Mouse (Mus musculus): ENCODE results near the gene Rimklb. TPM values are rescaled to one million over a fixed set of nuclear protein-coding genes. Genes with fewer than 3 reads are reported as not detected.
"Not testable (repeated sequence)": the region's sequence is repeated elsewhere in the genome, so short reads cannot be mapped to it uniquely, and the experiment has no call there.

Rimklb gene
- polyA plus RNA-seq, 1 experiment from 2014 or later = 8.3 TPM

DNA sequence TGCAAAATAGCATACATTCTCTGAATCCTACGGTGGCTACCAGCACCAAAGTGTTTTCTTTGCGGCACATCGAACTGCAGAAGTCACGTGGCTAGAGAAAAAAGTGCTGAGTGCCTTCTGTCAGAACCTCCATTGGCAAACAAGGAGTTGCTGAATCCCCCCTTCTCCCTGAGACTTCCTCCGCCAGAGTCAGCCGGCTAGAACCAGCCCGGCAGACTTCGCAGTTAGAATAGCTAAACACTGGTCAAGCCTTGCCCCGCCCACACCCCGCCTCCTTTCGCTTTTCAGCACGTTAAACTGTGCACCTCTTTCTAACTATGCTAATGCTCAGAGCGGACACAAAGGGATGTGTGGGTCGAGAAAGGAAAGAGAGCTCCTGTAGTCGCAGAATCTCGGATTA is 7.0 kb downstream of the Rimklb start:
- ATAC-seq (ENCODE audit: low read depth) = peak; percentile 87
- Histone ChIP-seq H3K27ac (ENCODE audit: low read length) (peak overlapping the region; percentile 69), H3K4me1 (replicated peaks; ENCODE audit: control insufficient read depth, insufficient read depth, low read length) (peaks cover 18% of the 10 kb centered on the region), H3K4me2 (ENCODE audit: low read depth, low read length) (peak overlapping the region; percentile 71), H3K36me3 (ENCODE audit: control insufficient read depth, insufficient read depth, low read length) (no peaks in the 10 kb centered on the region), H3K4me3 (ENCODE audit: low read length) (peak overlapping the region; percentile 39), H3K9ac (ENCODE audit: low read length) (peak overlapping the region; percentile 61), H3K27me3 (ENCODE audit: control insufficient read depth, insufficient read depth, low read depth, low read length) (no peaks in the 10 kb centered on the region; the same call in 1 of the 2 replicates), H3K9me3 (ENCODE audit: control insufficient read depth, low read length) (no peaks in the 10 kb centered on the region)
- WGBS = under 1% methylated on average over 16 of the region's 16 CpGs

DNA sequence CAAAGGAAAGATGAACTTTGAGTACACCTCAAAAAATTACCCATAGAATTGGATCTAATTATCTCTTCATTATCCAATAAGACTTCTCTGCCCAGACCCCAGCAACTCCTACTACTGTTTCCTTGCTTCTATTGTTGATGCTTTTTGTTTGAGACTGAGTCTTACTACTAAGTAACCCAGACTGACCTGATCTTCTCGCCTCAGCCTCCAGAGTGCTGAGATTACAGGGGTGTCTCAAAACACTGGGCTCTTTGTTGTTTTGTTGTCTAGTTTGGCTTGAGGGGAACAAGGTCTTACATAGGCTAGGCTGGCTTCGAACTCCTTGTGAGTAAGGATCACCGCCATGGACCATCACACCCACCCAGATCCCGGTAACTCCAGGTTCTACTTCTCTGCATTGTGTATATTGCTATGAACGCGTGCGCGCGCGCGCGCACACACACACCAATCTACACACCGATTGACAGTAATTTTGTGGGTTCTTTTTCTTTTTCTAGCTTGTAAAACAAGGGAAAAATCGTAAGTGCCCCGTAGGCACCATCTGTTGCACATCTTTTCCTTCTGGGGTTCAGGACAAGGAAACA is 7.5 kb downstream of the Rimklb start:
- Histone ChIP-seq H3K27me3 (ENCODE audit: control insufficient read depth, insufficient read depth, low read depth, low read length) (no peaks in the 10 kb centered on the region; the same call in 1 of the 2 replicates), H3K4me2 (ENCODE audit: low read depth, low read length) (peak overlapping the region; percentile 71), H3K9ac (ENCODE audit: low read length) (peak overlapping the region; percentile 61), H3K27ac (ENCODE audit: low read length) (peak overlapping the region; percentile 69), H3K9me3 (ENCODE audit: control insufficient read depth, low read length) (no peaks in the 10 kb centered on the region), H3K4me1 (replicated peaks; ENCODE audit: control insufficient read depth, insufficient read depth, low read length) (peaks cover 18% of the 10 kb centered on the region), H3K4me3 (ENCODE audit: low read length) (peak overlapping the region; percentile 39), H3K36me3 (ENCODE audit: control insufficient read depth, insufficient read depth, low read length) (no peaks in the 10 kb centered on the region)
- WGBS = 20% methylated on average over 15 of the region's 15 CpGs
- ATAC-seq (ENCODE audit: low read depth) = no peak

DNA sequence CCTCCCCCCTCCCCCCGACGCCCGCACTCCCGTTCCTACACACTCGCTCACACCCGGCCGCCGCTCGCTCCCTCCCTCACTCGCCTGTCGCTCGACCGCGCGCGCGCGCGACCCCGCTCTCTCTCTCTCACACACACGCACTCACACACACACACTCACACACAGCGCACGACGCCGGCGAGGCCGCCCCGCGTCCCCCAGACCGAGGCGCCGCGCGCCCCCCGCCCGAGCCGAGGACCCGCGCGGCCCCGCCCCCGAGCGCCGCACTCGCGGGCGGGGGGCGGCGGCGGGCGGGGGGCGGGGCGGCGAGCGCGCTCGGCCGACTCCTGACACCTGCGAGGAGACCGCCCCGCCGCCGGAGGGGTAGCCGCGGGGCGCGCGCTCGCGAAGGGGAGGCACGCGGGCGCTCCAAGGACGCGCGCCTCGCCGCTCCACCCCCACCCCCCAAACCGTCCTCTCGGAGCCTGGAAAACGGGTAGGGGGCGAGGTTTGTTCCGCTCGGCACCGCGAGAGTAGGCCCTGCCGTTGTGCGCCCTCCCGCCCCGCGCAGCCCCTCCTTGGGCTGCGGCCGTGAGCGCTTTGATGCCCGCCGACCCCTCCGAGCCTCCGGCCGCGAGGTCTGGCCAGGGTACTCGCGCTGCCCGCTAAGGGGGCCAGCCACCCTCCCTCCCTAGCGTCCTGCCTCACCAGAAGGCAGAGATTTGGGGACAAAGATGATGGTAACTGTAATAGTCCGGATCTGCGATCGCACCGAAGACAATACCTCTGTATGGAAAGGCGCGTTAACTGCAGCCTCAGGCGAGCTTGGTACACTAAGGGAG is 12.1 kb downstream of the Rimklb start:
- Histone ChIP-seq H3K36me3 (ENCODE audit: control insufficient read depth, insufficient read depth, low read length) (no peaks in the 10 kb centered on the region), H3K9me3 (ENCODE audit: control insufficient read depth, low read length) (no peaks in the 10 kb centered on the region), H3K27me3 (ENCODE audit: control insufficient read depth, insufficient read depth, low read depth, low read length) (peaks cover 5% of the 10 kb centered on the region; the same call in 1 of the 2 replicates), H3K4me2 (ENCODE audit: low read depth, low read length) (peak overlapping the region; percentile 81), H3K4me1 (replicated peaks; ENCODE audit: control insufficient read depth, insufficient read depth, low read length) (peaks cover 5% of the 10 kb centered on the region), H3K9ac (ENCODE audit: low read length) (peak overlapping the region; percentile 70), H3K4me3 (ENCODE audit: low read length) (peak overlapping the region; percentile 73), H3K27ac (ENCODE audit: low read length) (no peak overlapping the region)
- under 1% methylated on average over 48 of the region's 111 CpGs for WGBS
- peak; percentile 78 for ATAC-seq (ENCODE audit: low read depth)

DNA sequence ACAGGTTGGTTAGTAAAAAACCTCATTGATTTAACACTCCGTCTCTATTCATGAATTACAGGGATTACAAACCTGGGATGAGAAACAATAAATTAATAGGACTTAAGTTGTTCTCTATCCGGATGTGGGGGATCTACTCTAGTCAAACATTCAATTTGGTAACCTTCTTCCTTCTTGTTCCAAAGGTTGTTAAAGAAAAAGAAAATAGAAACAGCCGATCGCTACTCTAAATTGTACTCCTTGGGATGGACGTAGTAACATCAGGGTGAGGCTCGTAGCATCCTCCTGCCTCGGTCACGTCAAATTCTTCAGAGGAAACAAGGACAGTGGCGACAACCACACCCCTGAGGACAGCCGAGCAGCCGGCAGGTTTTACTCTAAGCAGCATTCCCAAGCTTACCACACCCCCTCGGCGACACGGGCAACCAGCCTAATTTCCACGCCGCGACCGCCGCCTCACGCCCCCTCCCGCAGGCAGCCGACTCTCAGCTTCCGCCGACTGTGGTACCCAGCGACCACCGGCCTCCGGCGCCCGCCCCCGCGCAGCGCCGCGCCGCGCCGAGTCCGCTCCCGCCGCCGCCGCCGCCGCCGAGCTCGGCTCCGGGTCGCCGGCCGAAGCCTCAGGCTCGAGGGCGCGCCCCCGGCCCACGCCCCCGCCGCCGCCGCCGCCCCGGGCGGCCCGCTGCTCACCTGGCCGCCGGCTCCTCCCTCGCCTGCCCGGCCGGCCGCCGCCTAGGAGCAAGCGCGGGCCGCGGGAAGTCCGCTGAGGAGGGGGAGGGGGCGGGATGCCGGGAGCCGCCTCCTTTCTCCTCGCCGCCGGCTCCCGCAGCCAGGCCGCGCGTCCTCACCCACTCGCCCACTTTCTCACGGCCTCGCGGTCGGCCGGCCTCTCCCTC is 12.9 kb downstream of the Rimklb start:
- Histone ChIP-seq H3K9me3 (ENCODE audit: control insufficient read depth, low read length) (no peaks in the 10 kb centered on the region), H3K9ac (ENCODE audit: low read length) (peak overlapping the region; percentile 70), H3K4me1 (replicated peaks; ENCODE audit: control insufficient read depth, insufficient read depth, low read length) (no peaks in the 10 kb centered on the region), H3K4me3 (ENCODE audit: low read length) (peak overlapping the region; percentile 73), H3K4me2 (ENCODE audit: low read depth, low read length) (peak overlapping the region; percentile 81), H3K36me3 (ENCODE audit: control insufficient read depth, insufficient read depth, low read length) (no peaks in the 10 kb centered on the region), H3K27ac (ENCODE audit: low read length) (no peak overlapping the region), H3K27me3 (ENCODE audit: control insufficient read depth, insufficient read depth, low read depth, low read length) (peaks cover 5% of the 10 kb centered on the region; the same call in 1 of the 2 replicates)
- peak; percentile 82 for ATAC-seq (ENCODE audit: low read depth)
- WGBS = 2% methylated on average over 43 of the region's 91 CpGs

DNA sequence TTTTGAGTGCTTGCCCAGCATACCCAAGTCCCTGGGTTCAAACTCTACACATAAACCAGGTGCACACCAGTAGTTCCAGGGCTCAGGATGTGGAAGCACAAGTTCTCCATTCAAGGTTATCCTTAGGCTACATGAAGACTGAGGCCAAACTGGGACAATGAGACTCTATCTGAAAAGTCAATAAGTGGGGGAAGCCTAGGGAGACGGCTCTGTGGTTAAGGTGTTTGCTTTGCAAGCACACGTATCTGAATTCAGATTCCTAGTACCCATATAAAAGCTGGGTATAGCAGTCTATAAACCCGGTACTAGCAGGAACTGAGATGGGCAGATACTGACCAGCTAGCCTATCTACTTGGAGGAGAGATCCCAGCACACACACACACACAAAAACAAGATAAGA is 20.5 kb downstream of the Rimklb start:
- Histone ChIP-seq H3K4me3 (ENCODE audit: low read length) (no peak overlapping the region), H3K27me3 (ENCODE audit: control insufficient read depth, insufficient read depth, low read depth, low read length) (no peaks in the 10 kb centered on the region), H3K4me2 (ENCODE audit: low read depth, low read length) (no peak overlapping the region), H3K27ac (ENCODE audit: low read length) (no peak overlapping the region), H3K9ac (ENCODE audit: low read length) (no peak overlapping the region), H3K4me1 (replicated peaks; ENCODE audit: control insufficient read depth, insufficient read depth, low read length) (no peaks in the 10 kb centered on the region), H3K9me3 (ENCODE audit: control insufficient read depth, low read length) (no peaks in the 10 kb centered on the region), H3K36me3 (ENCODE audit: control insufficient read depth, insufficient read depth, low read length) (no peaks in the 10 kb centered on the region)
- ATAC-seq (ENCODE audit: low read depth) = no peak
- WGBS = 51% methylated on average over 3 of the region's 3 CpGs

DNA sequence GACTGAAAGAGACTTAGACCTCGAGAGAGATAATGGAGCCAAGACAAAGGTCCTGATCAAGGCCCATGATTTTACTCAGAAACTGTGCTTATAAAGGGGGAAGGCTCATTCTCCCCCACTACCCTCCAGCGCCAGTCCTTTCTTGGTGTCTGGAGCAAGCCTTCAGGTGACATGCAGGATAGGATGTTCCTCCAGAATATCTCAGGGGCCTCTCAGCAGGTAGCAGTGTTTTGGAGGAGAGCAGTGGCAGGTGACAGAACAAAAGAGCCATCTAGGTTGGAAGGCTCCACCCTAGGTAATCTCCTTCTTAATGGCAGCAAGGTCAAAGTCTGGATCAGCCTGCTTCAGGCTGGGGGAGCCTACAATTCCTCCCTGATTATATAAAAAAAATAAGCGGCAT is 27.1 kb downstream of the Rimklb start:
- H3K4me2 ChIP-seq (ENCODE audit: low read depth, low read length); H3K9ac ChIP-seq (ENCODE audit: low read length); H3K27me3 ChIP-seq (ENCODE audit: control insufficient read depth, insufficient read depth, low read depth, low read length); H3K27ac ChIP-seq (ENCODE audit: low read length); H3K4me1 ChIP-seq (replicated peaks; ENCODE audit: control insufficient read depth, insufficient read depth, low read length); H3K4me3 ChIP-seq (ENCODE audit: low read length); ATAC-seq (ENCODE audit: low read depth); H3K9me3 ChIP-seq (ENCODE audit: control insufficient read depth, low read length); H3K36me3 ChIP-seq (ENCODE audit: control insufficient read depth, insufficient read depth, low read length): not testable (repeated sequence)
- 87% methylated on average over 3 of the region's 3 CpGs for WGBS

DNA sequence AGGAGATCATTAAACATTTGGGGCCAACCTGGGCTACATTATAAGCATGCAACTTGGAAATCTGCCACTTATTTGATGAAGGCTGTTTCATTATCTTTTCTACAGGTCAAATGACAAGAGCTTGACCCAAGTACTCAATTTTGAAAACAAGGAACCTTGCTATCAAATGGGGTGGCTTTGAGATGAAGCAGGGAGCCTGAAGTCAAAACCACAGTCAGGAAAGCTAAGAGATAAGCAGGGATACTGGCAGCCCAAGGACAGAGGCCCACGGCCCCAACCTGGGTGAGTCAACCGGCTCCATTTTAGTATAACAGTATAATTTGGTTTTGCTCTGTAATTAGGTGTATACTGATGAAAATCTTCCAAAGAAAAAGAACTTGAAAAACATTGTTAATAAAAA is 28.3 kb downstream of the Rimklb start:
- H3K36me3 ChIP-seq (ENCODE audit: control insufficient read depth, insufficient read depth, low read length) = no peaks in the 10 kb centered on the region
- ATAC-seq (ENCODE audit: low read depth) = no peak
- H3K4me3 ChIP-seq (ENCODE audit: low read length) = no peak overlapping the region
- WGBS = 91% methylated on average over 2 of the region's 2 CpGs
- no peak overlapping the region for H3K4me2 ChIP-seq (ENCODE audit: low read depth, low read length)
- H3K4me1 ChIP-seq (replicated peaks; ENCODE audit: control insufficient read depth, insufficient read depth, low read length) = no peaks in the 10 kb centered on the region
- H3K27me3 ChIP-seq (ENCODE audit: control insufficient read depth, insufficient read depth, low read depth, low read length) = no peaks in the 10 kb centered on the region
- H3K9ac ChIP-seq (ENCODE audit: low read length) = no peak overlapping the region
- H3K27ac ChIP-seq (ENCODE audit: low read length) = no peak overlapping the region
- H3K9me3 ChIP-seq (ENCODE audit: control insufficient read depth, low read length) = no peaks in the 10 kb centered on the region

DNA sequence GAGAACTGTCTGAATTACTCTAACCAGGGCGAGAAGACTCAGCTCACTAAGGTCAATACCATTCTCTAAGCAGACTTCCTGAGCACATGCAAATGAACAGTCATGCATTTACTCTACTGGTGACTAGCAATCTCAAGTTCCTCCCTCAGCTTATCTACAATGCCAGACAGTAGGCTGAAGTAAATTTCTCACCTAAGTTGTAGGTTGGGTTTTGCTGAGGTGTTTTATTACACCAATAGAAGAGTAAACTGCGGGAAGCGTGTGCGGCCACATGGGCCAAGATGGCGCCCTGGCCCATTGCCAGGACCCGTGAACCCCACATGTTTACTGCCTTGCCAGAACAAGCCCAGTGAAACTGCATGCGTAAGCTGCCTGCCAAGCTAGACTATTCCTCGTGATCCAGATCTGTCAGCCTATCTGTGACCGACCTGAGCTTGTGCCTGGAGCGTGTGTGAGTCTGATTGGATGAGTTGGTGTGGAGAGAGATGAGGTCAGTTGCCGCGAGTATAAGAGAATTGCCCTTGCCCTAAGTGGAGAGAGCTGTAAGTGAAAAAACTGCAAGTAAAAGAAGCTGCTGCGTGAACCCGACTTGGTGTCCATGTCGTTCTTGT is 29.4 kb downstream of the Rimklb start:
- H3K4me1 ChIP-seq (replicated peaks; ENCODE audit: control insufficient read depth, insufficient read depth, low read length) = no peaks in the 10 kb centered on the region
- no peak overlapping the region for H3K27ac ChIP-seq (ENCODE audit: low read length)
- H3K9ac ChIP-seq (ENCODE audit: low read length) = no peak overlapping the region
- no peaks in the 10 kb centered on the region for H3K27me3 ChIP-seq (ENCODE audit: control insufficient read depth, insufficient read depth, low read depth, low read length)
- H3K4me3 ChIP-seq (ENCODE audit: low read length) = no peak overlapping the region
- ATAC-seq (ENCODE audit: low read depth) = no peak
- no peak overlapping the region for H3K4me2 ChIP-seq (ENCODE audit: low read depth, low read length)
- 84% methylated on average over 15 of the region's 15 CpGs for WGBS
- no peaks in the 10 kb centered on the region for H3K36me3 ChIP-seq (ENCODE audit: control insufficient read depth, insufficient read depth, low read length)
- no peaks in the 10 kb centered on the region for H3K9me3 ChIP-seq (ENCODE audit: control insufficient read depth, low read length)

Measured in lung, embryonic 16.5 days (tissue).